Mouse (Mus musculus): ENCODE measurements at regions not wholly inside any gene's neighbourhood (a gene's known extent, or its start where the extent isn't known, plus 50 kb on each side); places are given as distances from the start of the nearest gene placed in this dataset.

DNA sequence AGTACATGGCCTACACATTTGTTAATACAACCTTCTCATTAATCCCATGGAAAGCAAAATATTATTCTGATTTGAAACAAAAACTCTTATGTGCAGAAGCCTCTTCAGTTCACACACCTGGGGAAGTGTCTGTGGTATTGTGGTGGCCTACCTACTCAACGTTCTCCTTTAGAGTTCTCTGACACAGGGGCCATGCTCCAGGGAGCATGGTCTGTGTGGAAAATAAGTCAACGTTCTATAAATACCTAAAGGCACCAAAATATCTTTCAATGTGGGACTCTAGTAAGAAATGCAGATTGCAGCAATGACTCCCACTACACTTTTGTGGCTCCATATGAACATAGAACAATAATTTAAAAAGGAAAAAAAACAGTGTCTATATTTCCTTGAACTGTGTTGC is 489.0 kb upstream of the A1bg start:
- no peak for DNase-seq (ENCODE audit: low spot score in 2 of 2)

GRCm38 (mm10) chr15:61410789-61411188 is 488.0 kb upstream of the A1bg start:
- DNase-seq (ENCODE audit: low spot score in 2 of 2) = no peak

DNA sequence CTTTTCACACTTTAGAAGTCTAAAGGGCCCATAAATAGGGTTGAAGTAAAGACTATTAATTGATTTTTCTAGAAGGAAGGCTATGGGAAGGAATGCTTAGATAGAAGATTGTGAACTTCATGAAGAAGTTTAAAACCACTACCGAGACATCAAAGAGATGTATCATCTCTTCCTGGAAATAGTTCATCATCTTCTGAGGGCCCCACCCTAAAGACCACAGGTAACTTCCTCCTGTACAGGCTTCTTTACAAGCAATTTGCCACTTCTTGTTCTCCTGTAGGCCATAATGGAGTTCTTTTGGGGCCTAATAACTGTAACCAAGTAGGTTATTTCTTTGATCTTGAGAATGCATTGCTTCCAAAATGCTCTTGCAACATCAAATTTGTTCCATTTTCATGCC is 485.8 kb upstream of the A1bg start:
- no peak for DNase-seq (ENCODE audit: low spot score in 2 of 2)

GRCm38 (mm10) chr15:61400720-61401119 is 477.9 kb upstream of the A1bg start:
- DNase-seq (ENCODE audit: low spot score in 2 of 2) = no peak

GRCm38 (mm10) chr15:61399971-61400370 is 477.2 kb upstream of the A1bg start:
- DNase-seq (ENCODE audit: low spot score in 2 of 2) = no peak

GRCm38 (mm10) chr15:61398829-61399228 is 476.0 kb upstream of the A1bg start:
- no peak for DNase-seq (ENCODE audit: low spot score in 2 of 2)

DNA sequence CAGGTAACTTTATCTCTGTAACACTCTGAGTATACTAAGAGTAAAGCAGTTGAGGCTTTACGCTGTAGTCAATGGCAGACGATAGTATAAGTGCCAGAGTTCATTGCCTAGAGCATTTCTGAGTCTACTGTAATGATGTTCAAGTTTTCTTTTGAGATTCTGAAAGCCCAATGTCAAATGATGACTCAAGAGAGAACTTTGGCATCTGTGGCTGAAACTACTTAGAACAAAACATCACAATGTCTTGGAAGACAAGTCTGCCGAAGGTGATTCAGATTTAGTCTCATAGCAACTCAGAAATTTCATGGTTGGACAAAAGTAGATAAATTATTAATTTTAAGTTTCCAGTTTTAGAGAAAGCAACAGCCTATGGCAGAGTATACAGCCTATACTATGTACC is 474.2 kb upstream of the A1bg start:
- DNase-seq (ENCODE audit: low spot score in 2 of 2) = no peak

DNA sequence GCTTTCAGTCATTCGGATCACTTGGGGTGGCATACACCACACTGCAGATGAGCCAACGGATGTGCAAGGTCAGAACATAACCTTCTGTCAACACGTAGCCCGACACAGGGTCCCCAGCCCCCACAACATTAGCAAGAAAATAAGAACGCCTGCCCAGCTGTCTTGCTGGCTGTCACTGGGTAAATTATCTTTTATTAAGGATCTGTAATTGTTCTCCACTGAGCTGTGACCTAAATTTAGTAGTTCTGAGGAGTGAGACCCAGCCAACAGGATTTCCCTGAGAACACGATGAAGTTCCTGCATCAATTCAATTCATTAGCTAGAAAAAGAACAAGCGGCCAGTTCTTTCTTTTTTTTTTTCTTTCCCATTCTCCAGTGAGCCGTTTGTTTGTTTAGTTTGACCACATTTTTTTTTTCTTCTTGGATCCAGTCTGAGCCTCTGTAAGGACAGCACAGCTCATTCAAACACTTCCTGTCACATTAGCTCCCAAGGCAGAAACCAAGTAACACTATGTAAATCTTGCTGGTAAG is 472.5 kb upstream of the A1bg start:
- DNase-seq (ENCODE audit: low spot score in 2 of 2) = peak in 1 of 2 experiments; percentile 22

GRCm38 (mm10) chr15:61380666-61381065 is 457.9 kb upstream of the A1bg start:
- DNase-seq (ENCODE audit: low spot score in 2 of 2) = no peak

DNA sequence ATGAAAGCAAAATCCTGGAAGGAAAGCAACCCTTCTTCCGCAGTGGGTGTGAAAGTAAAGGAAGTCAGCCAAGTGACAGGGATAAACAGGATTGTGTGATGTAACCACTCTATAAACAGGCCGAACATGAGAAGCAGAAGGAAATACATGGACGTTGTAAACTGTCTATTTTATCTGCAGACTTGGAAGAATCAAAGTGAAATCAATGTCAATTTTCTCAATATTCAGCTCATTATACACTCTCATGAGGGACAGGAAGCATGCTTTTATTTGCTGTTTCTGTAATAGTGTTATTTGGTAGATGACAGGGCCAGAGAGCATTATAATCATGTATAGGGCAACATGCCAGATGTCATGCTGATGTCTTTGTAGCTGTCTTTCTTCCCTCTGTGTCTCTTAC is 443.5 kb upstream of the A1bg start:
- DNase-seq (ENCODE audit: low spot score in 2 of 2) = no peak

- no peak for DNase-seq (ENCODE audit: low spot score in 2 of 2)
Measured at GRCm38 (mm10) chr15:61365511-61365910, 442.7 kb upstream of the A1bg start.

DNA sequence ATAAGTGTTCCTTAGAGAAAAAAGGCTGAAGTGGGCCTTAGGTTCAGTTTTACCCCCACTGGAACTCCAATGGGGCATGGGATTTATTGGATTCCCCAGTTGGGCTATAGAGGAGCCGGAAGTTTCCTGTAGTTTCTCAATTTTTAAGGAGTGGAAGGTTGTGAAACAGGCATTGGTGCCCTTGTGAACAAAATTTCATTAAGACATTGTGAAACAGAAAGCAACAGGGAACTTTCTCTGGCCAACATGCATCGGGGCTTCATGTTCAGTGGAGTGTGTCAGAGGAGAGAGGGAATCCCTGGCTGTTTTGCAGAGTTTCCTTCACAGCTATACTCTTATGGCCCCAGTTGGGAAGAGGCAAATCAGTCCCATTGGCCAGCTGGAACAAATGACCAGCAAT is 441.6 kb upstream of the A1bg start:
- DNase-seq (ENCODE audit: low spot score in 2 of 2) = no peak

GRCm38 (mm10) chr15:61361254-61361653 is 438.4 kb upstream of the A1bg start:
- DNase-seq (ENCODE audit: low spot score in 2 of 2) = no peak

DNA sequence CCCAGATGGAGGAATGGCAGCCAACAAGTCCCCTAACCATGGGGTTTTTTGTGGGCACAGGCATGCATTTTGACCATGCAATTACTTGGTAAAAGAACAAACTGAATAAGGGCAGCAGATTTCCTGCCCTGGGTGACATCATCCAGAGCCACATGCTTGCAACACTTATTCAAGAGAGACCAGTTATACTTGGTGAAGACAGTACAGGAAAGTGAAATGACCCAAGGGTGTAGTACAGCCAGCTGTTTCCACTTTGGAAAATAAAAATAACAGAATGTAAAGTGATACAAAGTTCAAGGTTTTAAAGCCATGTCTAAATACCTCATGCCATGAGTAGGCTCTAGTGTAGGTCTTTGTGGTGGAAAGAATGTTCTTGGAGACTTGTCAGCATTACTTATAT is 432.5 kb upstream of the A1bg start:
- no peak for DNase-seq (ENCODE audit: low spot score in 2 of 2)

DNA sequence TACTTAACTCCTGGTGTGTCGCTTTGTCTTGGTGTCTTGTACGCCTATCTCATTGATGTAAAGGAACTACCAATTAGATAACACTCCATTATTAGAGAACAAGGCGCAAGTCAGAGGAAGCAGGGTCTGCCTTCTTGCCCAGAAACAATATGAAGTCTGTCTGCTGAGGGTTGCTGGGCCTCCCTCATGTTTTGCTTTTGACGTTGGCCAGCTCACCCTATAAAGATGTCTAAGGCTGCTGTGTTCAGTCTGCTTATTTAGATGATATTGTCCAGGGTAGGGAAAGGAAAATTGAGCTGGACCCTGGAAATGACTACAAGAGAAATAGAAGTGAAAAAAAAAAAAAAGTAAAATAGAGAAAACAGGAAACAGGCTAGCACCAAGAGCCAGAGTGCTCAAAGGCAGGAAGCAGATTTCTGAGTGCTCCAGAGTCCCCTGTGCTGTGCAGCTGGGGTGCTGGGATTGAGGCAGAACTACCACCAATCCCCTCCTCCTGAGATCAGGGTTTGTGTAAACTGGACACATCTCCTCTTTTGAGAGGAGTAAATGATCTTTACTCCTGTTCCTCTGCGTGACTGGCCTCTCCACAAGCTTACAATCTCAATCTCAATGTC is 429.0 kb upstream of the A1bg start:
- DNase-seq (ENCODE audit: low spot score in 2 of 2) = no peak

DNA sequence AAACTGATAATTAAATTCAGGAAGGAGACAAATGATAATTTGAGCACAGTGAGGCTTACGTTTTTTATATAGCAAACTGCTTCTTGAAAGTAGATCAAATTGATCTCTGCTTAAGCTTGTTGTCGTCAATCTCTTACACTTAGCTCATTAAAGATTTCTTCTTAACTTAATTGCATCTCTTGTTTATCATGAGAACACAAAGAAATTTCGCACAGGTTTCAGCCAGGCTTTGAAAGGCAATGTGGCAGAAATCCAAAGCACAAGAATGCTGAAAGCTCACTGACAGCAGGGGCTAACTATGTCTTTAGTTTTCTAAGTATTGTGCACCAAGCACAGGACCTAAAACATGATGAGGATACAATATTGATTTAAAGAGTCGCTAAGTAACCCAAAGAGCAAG is 422.3 kb upstream of the A1bg start:
- DNase-seq (ENCODE audit: low spot score in 2 of 2) = no peak

GRCm38 (mm10) chr15:61342618-61343017 is 419.8 kb upstream of the A1bg start:
- DNase-seq (ENCODE audit: low spot score in 2 of 2) = no peak

- no peak for DNase-seq (ENCODE audit: low spot score in 2 of 2)
Measured at GRCm38 (mm10) chr15:61327925-61328324, 405.1 kb upstream of the A1bg start.

DNA sequence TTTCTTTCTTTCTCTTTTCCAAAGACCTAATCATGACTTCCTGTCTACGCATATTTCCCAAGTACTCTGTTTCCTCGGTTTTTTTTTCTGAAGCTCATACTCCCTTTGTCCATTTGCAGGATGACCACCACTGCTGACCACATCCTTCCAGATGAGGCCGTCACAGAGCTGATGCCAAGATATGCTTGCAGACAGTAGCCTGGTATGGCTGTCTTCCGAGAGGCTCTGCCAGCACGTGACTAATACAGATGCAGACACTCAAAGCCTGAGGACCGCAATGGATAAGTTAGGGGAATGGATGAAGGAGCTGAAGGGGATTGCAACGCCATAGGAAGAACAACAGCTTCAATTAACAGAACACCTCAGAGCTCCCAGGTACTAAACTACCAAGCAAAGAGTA is 399.4 kb upstream of the A1bg start:
- no peak for DNase-seq (ENCODE audit: low spot score in 2 of 2)

DNA sequence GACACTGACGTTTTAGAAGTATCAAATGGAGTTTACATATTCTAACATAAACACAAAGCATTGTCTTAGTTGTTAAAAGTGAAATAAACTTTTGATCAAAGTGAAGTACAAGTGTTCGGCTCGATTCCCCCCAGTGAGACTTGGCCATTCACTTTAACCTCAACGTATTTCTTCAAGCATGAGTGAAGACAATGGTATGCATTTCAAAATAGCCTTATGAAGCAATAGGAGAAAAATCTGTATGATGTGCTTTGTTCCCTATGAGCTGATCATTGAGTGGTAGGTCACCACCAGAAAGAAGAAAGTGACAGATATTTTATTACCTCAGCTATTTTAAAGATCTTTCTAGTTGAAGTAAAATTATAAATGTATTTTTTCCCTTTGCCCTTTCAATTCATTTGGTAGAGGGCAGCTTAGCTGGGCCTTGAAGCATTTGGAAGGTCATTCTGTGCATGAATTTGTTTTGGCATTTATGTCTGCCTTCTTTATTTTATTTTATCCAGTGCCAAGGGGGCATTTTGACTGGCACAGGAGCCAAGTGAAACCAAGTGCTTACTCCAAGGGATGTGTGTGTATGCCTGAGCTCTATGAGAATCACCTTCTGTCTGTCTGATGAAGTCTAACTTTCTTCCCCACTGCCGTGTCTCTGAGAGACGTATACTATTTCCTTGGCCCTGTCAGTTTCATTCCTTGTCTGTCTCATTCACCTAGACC is 386.8 kb upstream of the A1bg start:
- no peak for DNase-seq (ENCODE audit: low spot score in 2 of 2)

DNA sequence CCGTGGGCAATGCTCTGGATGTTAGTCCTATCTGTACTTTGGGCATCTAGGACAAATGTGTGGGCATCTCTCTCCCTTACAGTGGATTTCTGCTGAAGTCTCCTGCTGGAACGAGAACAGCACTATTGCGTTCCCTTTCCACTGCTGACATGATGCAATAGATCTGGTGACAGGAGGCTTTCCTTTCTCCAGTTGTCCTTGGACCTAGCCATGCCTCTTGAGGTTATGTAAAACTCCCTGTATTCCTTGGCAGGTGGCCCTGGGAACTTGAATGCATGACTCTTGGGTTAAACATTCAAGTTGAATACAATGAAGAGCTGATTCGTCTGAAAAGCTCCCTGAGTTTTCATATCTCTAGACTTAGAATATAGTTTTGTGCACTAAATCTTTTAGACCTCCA is 386.1 kb upstream of the A1bg start:
- no peak for DNase-seq (ENCODE audit: low spot score in 2 of 2)

GRCm38 (mm10) chr15:61304546-61304945 is 381.7 kb upstream of the A1bg start:
- no peak for DNase-seq (ENCODE audit: low spot score in 2 of 2)

- no peak for DNase-seq (ENCODE audit: low spot score in 2 of 2)
Measured at GRCm38 (mm10) chr15:61299796-61300195, 377.0 kb upstream of the A1bg start.

Data from left cerebral cortex, adult 8-10 months (tissue).